Mouse (Mus musculus) G1E (cell line): ENCODE results near the gene Eif4ebp2.

ENCODE experiments used
- CTCF ChIP-seq: IDR thresholded peaks from 2 replicates; pipeline ENCODE4 v1.5.1; 2012; ENCODE audit warnings: low read depth, low read length, inconsistent platforms, mixed read lengths
- GATA1 ChIP-seq: IDR thresholded peaks from 2 replicates; pipeline ENCODE4 v1.6.1; 2012; ENCODE audit warnings: borderline replicate concordance, low read length, inconsistent platforms, mixed read lengths
- GATA2 ChIP-seq: IDR thresholded peaks from 2 replicates; pipeline ENCODE4 v1.6.1; 2012; ENCODE audit warnings: low read depth, low read length, inconsistent platforms, borderline replicate concordance
- POLR2AphosphoS5 ChIP-seq: IDR thresholded peaks from 2 replicates; pipeline ENCODE4 v1.6.1; 2012; ENCODE audit warnings: low read depth, low read length, inconsistent platforms; ENCODE audit not compliant: insufficient replicate concordance
- TAL1 ChIP-seq: conservative IDR thresholded peaks from 2 replicates; pipeline ENCODE4 v1.6.1; 2012; ENCODE audit warnings: low read depth, low read length, inconsistent platforms, mixed read lengths

GRCm38 (mm10) chr10:61479927-61480326 lies 27.5 kb upstream of the Eif4ebp2 start:
- no peak for TF ChIP-seq CTCF
- TF ChIP-seq TAL1 = no peak
- TF ChIP-seq GATA2 = no peak
- TF ChIP-seq GATA1 = no peak
- TF ChIP-seq POLR2AphosphoS5 = no peak
